Mouse (Mus musculus): ENCODE measurements around the gene Glis2. TPM values are rescaled to one million over a fixed set of nuclear protein-coding genes. Genes with fewer than 3 reads are reported as not detected.

Gene Glis2
- polyA plus RNA-seq, 1 experiment, result 5.7 TPM

- peak overlapping the region; percentile 1; the same call in 1 of the 2 replicates for H3K27ac ChIP-seq (replicated peaks; ENCODE audit: low read depth, low read length)
- H3K4me1 ChIP-seq (ENCODE audit: control insufficient read depth, insufficient read depth, insufficient read length, low read length), result peaks cover 26% of the 10 kb centered on the region
These were observed 54.7 kb downstream of the Glis2 start for GRCm38 (mm10) chr16:4649211-4649610.

DNA sequence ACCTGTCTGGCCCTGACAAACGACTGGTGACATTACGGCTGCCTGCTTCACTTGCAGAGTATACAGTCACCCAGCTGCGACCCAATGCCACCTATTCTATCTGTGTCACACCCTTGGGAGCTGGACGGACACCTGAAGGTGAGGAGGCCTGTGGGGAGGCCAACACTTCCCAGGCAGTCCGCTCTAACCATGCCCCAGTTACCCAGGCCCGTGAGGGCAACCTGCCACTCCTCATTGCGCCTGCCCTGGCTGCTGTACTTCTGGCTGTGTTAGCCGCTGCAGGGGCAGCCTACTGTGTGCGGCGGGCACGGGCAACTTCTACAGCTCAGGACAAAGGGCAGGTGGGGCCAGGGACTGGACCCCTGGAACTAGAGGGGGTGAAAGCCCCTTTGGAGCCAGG, 55.2 kb downstream of the Glis2 start:
- H3K27ac ChIP-seq (replicated peaks; ENCODE audit: low read depth, low read length), result peak overlapping the region; percentile 1; the same call in 1 of the 2 replicates
- peaks cover 29% of the 10 kb centered on the region for H3K4me1 ChIP-seq (ENCODE audit: control insufficient read depth, insufficient read depth, insufficient read length, low read length)
- H3K4me3 ChIP-seq (ENCODE audit: insufficient read depth, low read depth, low read length), result no peak overlapping the region

More at GRCm38 (mm10) chr16:4649211-4649610, 54.7 kb downstream of the Glis2 start:
- no peak overlapping the region for H3K4me3 ChIP-seq (ENCODE audit: insufficient read depth, low read depth, low read length)

DNA sequence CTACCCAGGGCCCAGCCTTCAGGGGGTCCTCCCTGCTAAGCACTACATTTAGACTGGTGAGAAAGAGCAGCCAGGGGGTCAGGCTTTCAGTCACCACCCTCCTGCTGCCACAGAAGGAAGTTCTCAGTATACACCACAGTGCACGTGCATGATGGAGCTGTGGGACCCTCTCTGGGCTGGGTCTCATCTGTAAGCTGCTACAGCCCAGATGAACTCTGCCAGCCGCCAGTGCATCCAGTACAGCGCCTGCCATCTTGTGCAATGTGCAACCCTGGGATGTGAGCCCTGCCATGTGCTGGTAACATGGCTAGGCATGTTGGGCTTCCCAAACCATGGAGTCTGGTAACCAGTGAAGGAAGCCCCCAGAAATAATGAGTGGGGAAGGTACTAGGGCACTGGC, 55.6 kb downstream of the Glis2 start:
- no peak overlapping the region for H3K27ac ChIP-seq (replicated peaks; ENCODE audit: low read depth, low read length)

DNA sequence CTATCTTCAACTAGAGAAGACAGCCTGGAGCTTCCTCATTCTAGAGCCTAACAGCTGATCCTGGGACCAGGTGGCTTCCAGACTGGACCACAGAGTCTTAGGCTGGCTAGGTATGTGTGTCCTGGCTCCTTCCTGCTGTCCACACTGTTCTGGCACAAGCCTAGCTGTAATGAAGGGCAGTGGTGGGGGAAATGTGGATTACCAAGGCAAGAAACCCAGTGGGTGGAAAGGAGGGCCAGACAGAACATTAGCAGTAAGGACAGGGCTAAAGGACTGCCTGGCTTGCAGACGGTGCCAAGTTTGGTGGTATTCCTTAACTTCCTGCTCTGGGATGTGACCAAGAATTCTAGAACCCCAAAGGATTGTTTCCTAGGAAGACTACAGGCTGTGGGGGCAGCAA, 56.6 kb downstream of the Glis2 start:
- peak overlapping the region; percentile 42 for H3K27ac ChIP-seq (replicated peaks; ENCODE audit: low read depth, low read length)
- H3K4me1 ChIP-seq (ENCODE audit: control insufficient read depth, insufficient read depth, insufficient read length, low read length), result peaks cover 35% of the 10 kb centered on the region
- H3K4me3 ChIP-seq (ENCODE audit: insufficient read depth, low read depth, low read length), result no peak overlapping the region

More for the DNA sequence above, 55.6 kb downstream of the Glis2 start:
- Histone ChIP-seq H3K4me1 (ENCODE audit: control insufficient read depth, insufficient read depth, insufficient read length, low read length) (peaks cover 29% of the 10 kb centered on the region), H3K4me3 (ENCODE audit: insufficient read depth, low read depth, low read length) (no peak overlapping the region)

DNA sequence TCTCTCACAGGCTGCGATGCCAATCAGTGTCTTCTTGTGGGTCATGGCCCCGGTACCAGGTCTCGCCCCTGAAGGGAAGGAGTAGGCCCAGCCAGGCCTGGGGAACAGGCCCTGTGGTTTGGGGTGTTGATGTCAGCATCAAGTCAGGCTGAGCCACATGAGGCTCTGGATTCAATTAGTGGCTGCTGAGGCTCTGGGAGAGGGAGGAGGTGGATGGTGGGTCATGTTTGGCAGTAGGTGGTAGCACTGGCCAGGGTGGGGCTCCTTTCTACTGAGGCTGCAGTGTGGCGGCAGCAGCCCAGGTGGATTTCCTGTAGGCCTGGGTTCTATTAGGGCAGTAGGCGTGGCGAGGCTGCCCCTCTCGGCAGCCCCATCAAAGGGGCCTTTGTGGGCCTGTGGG, 57.1 kb downstream of the Glis2 start:
- Histone ChIP-seq H3K27ac (replicated peaks; ENCODE audit: low read depth, low read length) (peak overlapping the region; percentile 42), H3K4me1 (ENCODE audit: control insufficient read depth, insufficient read depth, insufficient read length, low read length) (peaks cover 35% of the 10 kb centered on the region), H3K4me3 (ENCODE audit: insufficient read depth, low read depth, low read length) (no peak overlapping the region)

- H3K4me3 ChIP-seq (ENCODE audit: insufficient read depth, low read depth, low read length), result no peak overlapping the region
- H3K4me1 ChIP-seq (ENCODE audit: control insufficient read depth, insufficient read depth, insufficient read length, low read length), result peaks cover 35% of the 10 kb centered on the region
- peak overlapping the region; percentile 67 for H3K27ac ChIP-seq (replicated peaks; ENCODE audit: low read depth, low read length)
These were observed 58.3 kb downstream of the Glis2 start for GRCm38 (mm10) chr16:4652707-4653416.

DNA sequence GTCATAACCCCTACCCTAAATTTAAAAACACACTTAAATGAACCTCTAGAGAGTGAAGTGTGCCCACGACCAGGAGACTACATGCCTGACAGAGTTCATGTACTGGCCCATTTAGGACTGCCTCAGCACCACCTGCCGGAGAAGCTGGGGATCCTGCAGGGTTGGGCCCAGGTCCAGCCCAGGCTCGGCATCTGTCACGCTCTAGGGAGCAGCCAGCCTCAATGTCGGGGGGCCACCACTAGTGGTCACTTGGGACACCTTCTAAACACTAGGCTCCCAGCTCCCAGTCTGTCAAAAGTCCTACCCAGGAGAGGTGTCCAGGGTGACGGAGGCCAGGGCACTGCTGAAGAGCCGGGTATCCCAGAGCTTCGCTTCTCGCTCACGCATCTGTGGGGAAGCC, 60.2 kb downstream of the Glis2 start:
- peaks cover 35% of the 10 kb centered on the region for H3K4me1 ChIP-seq (ENCODE audit: control insufficient read depth, insufficient read depth, insufficient read length, low read length)
- peak overlapping the region; percentile 67 for H3K27ac ChIP-seq (replicated peaks; ENCODE audit: low read depth, low read length)
- H3K4me3 ChIP-seq (ENCODE audit: insufficient read depth, low read depth, low read length), result peak overlapping the region; percentile 9

- no peak overlapping the region for H3K4me3 ChIP-seq (ENCODE audit: insufficient read depth, low read depth, low read length)
- peaks cover 30% of the 10 kb centered on the region for H3K4me1 ChIP-seq (ENCODE audit: control insufficient read depth, insufficient read depth, insufficient read length, low read length)
- peak overlapping the region; percentile 83 for H3K27ac ChIP-seq (replicated peaks; ENCODE audit: low read depth, low read length)
These were observed 60.8 kb downstream of the Glis2 start for GRCm38 (mm10) chr16:4655251-4655734.

DNA sequence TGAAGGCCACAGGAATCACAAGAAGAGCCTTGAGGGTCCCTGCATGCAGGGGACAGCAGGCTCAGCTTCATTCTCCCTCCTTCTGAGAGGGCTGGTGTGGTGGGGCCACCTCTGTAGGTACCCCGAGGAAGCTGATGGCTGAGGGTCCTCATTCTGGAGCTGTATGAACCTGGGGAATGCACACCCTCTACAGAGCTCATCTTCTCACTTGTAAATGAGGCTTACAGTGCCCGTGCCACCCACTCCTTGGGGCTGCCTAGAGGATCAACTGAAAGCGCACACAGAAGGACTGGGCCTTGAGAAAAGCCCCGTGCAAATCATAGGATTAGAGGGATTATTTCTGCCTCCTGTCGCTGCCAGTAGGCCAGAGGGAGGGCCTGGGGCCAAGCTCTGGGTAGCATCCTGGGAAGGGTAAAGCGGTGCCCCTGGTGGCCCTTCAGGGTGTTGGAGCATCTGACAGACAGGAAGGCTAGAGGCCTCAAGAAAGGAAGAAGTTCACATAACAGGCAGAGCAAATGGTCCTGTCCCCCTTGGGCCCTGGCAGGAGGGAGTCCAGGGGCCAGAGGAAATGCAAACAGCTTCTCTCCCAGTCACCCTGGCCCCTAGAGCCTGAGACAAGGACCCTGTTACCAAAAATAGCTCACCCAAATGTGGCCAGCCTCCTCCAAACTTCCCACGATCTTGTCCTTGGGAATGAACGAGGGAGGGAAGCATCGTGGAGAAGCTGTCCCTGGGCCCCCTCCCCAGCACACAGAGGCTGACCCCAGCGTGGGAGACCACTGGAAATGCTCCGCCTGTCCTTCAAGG, 61.5 kb downstream of the Glis2 start:
- peaks cover 27% of the 10 kb centered on the region for H3K4me1 ChIP-seq (ENCODE audit: control insufficient read depth, insufficient read depth, insufficient read length, low read length)
- no peak overlapping the region for H3K4me3 ChIP-seq (ENCODE audit: insufficient read depth, low read depth, low read length)
- H3K27ac ChIP-seq (replicated peaks; ENCODE audit: low read depth, low read length), result peak overlapping the region; percentile 83

DNA sequence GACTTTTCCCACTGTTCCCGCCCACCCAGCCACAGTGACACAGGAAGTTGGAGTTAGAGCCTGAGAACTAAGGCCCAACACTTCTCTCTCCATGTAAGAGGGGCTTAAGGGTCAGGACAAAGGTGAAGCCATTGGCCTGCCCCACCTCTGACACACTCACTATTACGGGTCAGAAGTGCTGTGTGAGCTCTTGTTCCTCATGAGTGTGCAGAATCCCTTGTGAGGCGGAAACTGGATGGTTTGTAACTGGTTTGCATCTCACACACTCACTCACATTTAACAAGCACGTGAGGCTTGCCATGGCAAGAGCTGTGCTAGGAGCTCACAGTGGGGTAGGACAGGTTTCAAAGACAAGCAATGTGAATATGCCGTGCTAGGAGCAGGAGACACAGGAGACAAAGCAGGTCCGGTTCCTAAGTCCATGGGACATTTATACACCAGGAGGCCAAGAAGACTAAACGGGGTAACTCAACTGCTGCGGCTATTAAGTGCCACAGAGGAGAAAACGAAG, 62.1 kb downstream of the Glis2 start:
- Histone ChIP-seq H3K4me3 (ENCODE audit: insufficient read depth, low read depth, low read length) (no peak overlapping the region), H3K4me1 (ENCODE audit: control insufficient read depth, insufficient read depth, insufficient read length, low read length) (peaks cover 21% of the 10 kb centered on the region), H3K27ac (replicated peaks; ENCODE audit: low read depth, low read length) (peak overlapping the region; percentile 83)

DNA sequence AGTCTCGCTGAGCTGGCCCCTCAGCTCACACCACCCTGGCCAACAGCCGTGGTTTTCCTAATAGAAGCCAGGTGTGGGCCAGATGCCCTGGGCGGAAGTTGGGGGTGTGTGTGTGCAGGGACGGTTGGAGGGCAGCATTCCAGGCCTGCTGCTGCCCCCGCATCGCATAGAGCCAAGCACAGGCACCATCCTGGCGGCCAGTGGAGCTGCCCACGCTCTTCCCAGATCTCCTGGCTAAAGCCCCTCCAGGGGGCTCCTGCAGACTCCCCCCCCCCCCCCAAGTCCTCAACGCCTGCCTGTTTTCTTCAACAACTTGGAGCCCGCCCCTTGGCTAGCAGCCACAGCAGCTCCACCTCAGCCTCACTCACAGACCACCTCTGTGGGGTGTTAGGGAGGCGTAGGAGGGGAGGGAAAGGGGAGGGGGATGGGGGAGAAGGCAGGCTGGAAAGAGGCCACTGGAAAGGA, 64.3 kb downstream of the Glis2 start:
- no peak overlapping the region for H3K27ac ChIP-seq (replicated peaks; ENCODE audit: low read depth, low read length)
- no peak overlapping the region for H3K4me3 ChIP-seq (ENCODE audit: insufficient read depth, low read depth, low read length)

DNA sequence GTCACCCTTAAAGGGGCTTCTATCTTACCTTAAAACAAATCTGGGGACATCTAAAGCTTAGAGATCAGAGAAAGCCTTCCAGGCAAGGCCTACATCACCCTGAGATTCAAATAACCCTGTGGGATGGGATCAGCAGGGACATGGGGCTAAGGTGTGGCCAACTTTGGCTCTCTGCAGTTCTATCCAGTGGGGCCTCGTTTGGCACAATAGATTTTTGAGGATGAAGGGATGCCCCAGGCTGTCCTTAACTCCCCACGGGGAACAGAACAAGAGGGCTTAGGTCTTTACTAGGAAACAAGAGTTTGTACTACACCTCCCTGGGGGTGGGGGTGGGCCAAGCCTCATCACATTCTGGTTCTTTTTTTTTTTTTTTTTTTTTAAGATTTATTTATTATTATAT, 64.8 kb downstream of the Glis2 start:
- peaks cover 8% of the 10 kb centered on the region for H3K4me1 ChIP-seq (ENCODE audit: control insufficient read depth, insufficient read depth, insufficient read length, low read length)
- H3K4me3 ChIP-seq (ENCODE audit: insufficient read depth, low read depth, low read length), result no peak overlapping the region
- H3K27ac ChIP-seq (replicated peaks; ENCODE audit: low read depth, low read length), result no peak overlapping the region

More for the DNA sequence above, 64.3 kb downstream of the Glis2 start:
- peaks cover 11% of the 10 kb centered on the region for H3K4me1 ChIP-seq (ENCODE audit: control insufficient read depth, insufficient read depth, insufficient read length, low read length)

- H3K4me3 ChIP-seq (ENCODE audit: insufficient read depth, low read depth, low read length), result no peak overlapping the region
- H3K4me1 ChIP-seq (ENCODE audit: control insufficient read depth, insufficient read depth, insufficient read length, low read length), result no peaks in the 10 kb centered on the region
- H3K27ac ChIP-seq (replicated peaks; ENCODE audit: low read depth, low read length), result no peak overlapping the region
These were observed 67.1 kb downstream of the Glis2 start for GRCm38 (mm10) chr16:4661605-4662004.

GRCm38 (mm10) chr16:4663806-4664205, 69.3 kb downstream of the Glis2 start:
- Histone ChIP-seq H3K4me3 (ENCODE audit: insufficient read depth, low read depth, low read length) (no peak overlapping the region), H3K27ac (replicated peaks; ENCODE audit: low read depth, low read length) (no peak overlapping the region), H3K4me1 (ENCODE audit: control insufficient read depth, insufficient read depth, insufficient read length, low read length) (no peaks in the 10 kb centered on the region)

GRCm38 (mm10) chr16:4665726-4666125, 71.2 kb downstream of the Glis2 start:
- Histone ChIP-seq H3K4me3 (ENCODE audit: insufficient read depth, low read depth, low read length) (no peak overlapping the region), H3K4me1 (ENCODE audit: control insufficient read depth, insufficient read depth, insufficient read length, low read length) (no peaks in the 10 kb centered on the region), H3K27ac (replicated peaks; ENCODE audit: low read depth, low read length) (no peak overlapping the region)
